Mouse (Mus musculus) small intestine, adult 2 months (tissue): Measurements from ENCODE around the gene Olfr447. TPM values are rescaled to one million over a fixed set of nuclear protein-coding genes. Genes with fewer than 3 reads are reported as not detected.

ENCODE experiments used
- H3K27ac ChIP-seq: fragments of 200-500 bp; 2 replicates; pipeline ENCODE4 v1.5.1; 2012; ENCODE audit warnings: low read depth, low read length, control low read depth, inconsistent platforms; ENCODE audit not compliant: insufficient read depth
- H3K27me3 ChIP-seq: fragments of 200-500 bp; 2 replicates; pipeline ENCODE4 v1.6.1; 2012; ENCODE audit warnings: mild to moderate bottlenecking, moderate library complexity, low read length, inconsistent platforms; ENCODE audit not compliant: control insufficient read depth, insufficient read depth
- H3K36me3 ChIP-seq: fragments of 200-500 bp; 2 replicates; pipeline ENCODE4 v1.6.1; 2012; ENCODE audit warnings: mild to moderate bottlenecking, low read length, control low read depth, inconsistent platforms; ENCODE audit not compliant: control insufficient read depth, insufficient read depth
- H3K4me1 ChIP-seq: fragments of 200-500 bp; 2 replicates; pipeline ENCODE4 v1.6.1; 2012; ENCODE audit warnings: low read length, inconsistent platforms, mixed read lengths; ENCODE audit not compliant: control insufficient read depth, insufficient read depth, insufficient read length
- H3K4me3 ChIP-seq: fragments of 200-500 bp; 2 replicates; pipeline ENCODE4 v1.5.1; 2012; ENCODE audit warnings: low read depth, mild to moderate bottlenecking, control low read depth, inconsistent platforms, low read length, moderate library complexity
- POLR2A ChIP-seq: fragments of 200-500 bp; IDR thresholded peaks from 2 replicates; pipeline ENCODE4 v1.6.1; 2012; ENCODE audit warnings: low read depth, mild to moderate bottlenecking, control low read depth, inconsistent platforms, low read length, moderate library complexity
- WGBS: fragments of 180-500 bp; shearing (Covaris S2); methylation state at CpG from one replicate; pipeline ENCODE4 v1.1.7; 2018; 5-methylcytosine and 5-hydroxymethylcytosine counted together
- polyA plus RNA-seq: library from polyadenylated mRNA; depleted of rRNA; stranded (reverse); fragments of >200 nt; gene quantifications from 2 replicates; pipeline ENCODE4 v1.2.3, GENCODE M21; 2012; rRNA removed

Gene Olfr447
- polyA plus RNA-seq, 1 experiment, result not detected

DNA sequence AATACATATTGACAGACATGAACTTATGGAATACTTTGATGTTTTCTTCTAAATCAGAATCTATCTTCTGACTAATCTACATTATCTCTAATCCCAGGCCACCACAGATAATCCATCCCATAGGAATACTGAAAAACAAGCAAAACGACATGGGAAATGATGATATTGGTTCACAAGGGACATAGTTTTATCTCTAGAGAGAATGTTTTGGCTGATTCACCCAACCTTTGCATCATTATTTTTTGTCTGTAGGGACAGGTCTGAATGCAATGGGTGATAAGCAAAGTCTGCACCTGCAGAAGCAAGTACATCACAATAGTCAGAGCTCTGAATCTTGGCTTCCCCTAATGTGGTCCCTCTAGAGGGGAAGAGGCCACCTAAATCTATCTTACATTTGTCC, 40.1 kb downstream of the Olfr447 start, which contains the start of gene Olfr444:
Gene Olfr444 (plus strand): TSS at position 301 of the 400 bp plus-strand sequence.
- no peak for TF ChIP-seq POLR2A

More for the DNA sequence above, 40.1 kb downstream of the Olfr447 start, which contains the start of gene Olfr444:
- 67% methylated on average over 1 of the region's 1 CpGs for WGBS
- no peaks in the 10 kb centered on the region for H3K36me3 ChIP-seq
- H3K4me3 ChIP-seq, result no peak within 1 kb of the TSS
- no peaks in the 10 kb centered on the region for H3K27me3 ChIP-seq
- no peak within 1 kb of the TSS for H3K27ac ChIP-seq
- no peaks in the 10 kb centered on the region for H3K4me1 ChIP-seq

Other genes with a start within 250 kb of the Olfr447 start
- 2.2 and 2.9 TPM in 2 replicates for gene Tcaf1, start 198.8 kb upstream of the Olfr447 start, polyA plus RNA-seq
- not detected in 2 replicates for gene Olfr453, start 169.5 kb upstream of the Olfr447 start, polyA plus RNA-seq
- gene Olfr38, start 152.5 kb upstream of the Olfr447 start, polyA plus RNA-seq, result not detected in 2 replicates
- gene Olfr452, start 123.8 kb upstream of the Olfr447 start, polyA plus RNA-seq, result not detected in 2 replicates
- not detected in 2 replicates for gene Olfr450, start 96.9 kb upstream of the Olfr447 start, polyA plus RNA-seq
- not detected in 2 replicates for gene Olfr449, start 74.5 kb upstream of the Olfr447 start, polyA plus RNA-seq
- not detected in 2 replicates for gene Olfr448, start 18.4 kb upstream of the Olfr447 start, polyA plus RNA-seq
- not detected in 2 replicates for gene Olfr446, start 12.5 kb downstream of the Olfr447 start, polyA plus RNA-seq
- not detected in 2 replicates for gene Olfr444, start 40.2 kb downstream of the Olfr447 start, polyA plus RNA-seq
- not detected in 2 replicates for gene Olfr441, start 197.5 kb downstream of the Olfr447 start, polyA plus RNA-seq
- gene Olfr237-ps1, start 237.7 kb downstream of the Olfr447 start, polyA plus RNA-seq, result not detected in 2 replicates